Mouse (Mus musculus) hindbrain, embryonic 16.5 days (tissue): Measurements from ENCODE around the gene 6030458C11Rik. TPM values are rescaled to one million over a fixed set of nuclear protein-coding genes. Genes with fewer than 3 reads are reported as not detected.

Experiments
- ATAC-seq: fragments of 200-750 bp; cut with Nextera tagmentation; 2 replicates; pipeline ENCODE4 v1.8.0; 2017; ENCODE audit warnings: moderate TSS enrichment, moderate library complexity
- H3K27ac ChIP-seq: fragments of 300-500 bp; sonication (generic); 2 replicates; pipeline ENCODE4 v1.5.1; 2014; ENCODE audit warnings: low read depth, mild to moderate bottlenecking, control low read depth, low read length, moderate library complexity
- H3K27me3 ChIP-seq: fragments of 300-500 bp; sonication (generic); replicated peaks from 2 replicates; pipeline ENCODE4 v1.6.1; 2014; ENCODE audit warnings: low read length; ENCODE audit not compliant: control insufficient read depth, insufficient read depth
- H3K36me3 ChIP-seq: fragments of 300-500 bp; sonication (generic); 2 replicates; pipeline ENCODE4 v1.6.1; 2014; ENCODE audit warnings: mild to moderate bottlenecking, low read length, moderate library complexity, mixed read lengths; ENCODE audit not compliant: control insufficient read depth, insufficient read depth
- H3K4me1 ChIP-seq: fragments of 300-500 bp; sonication (generic); 2 replicates; pipeline ENCODE4 v1.6.1; 2014; ENCODE audit warnings: low read depth, low read length; ENCODE audit not compliant: control insufficient read depth, insufficient read depth
- H3K4me2 ChIP-seq: fragments of 300-500 bp; sonication (generic); 2 replicates; pipeline ENCODE4 v1.6.1; 2014; ENCODE audit warnings: mild to moderate bottlenecking, low read length, control low read depth, moderate library complexity
- H3K4me3 ChIP-seq: fragments of 300-500 bp; sonication (generic); 2 replicates; pipeline ENCODE4 v1.5.1; 2014; ENCODE audit warnings: mild to moderate bottlenecking, low read length, control low read depth, moderate library complexity
- H3K9ac ChIP-seq: fragments of 300-500 bp; sonication (generic); 2 replicates; pipeline ENCODE4 v1.6.1; 2014; ENCODE audit warnings: low read depth, mild to moderate bottlenecking, control low read depth, low read length, moderate library complexity
- H3K9me3 ChIP-seq: fragments of 300-500 bp; sonication (generic); 2 replicates; pipeline ENCODE4 v1.6.1; 2014; ENCODE audit warnings: mild to moderate bottlenecking, low read length, moderate library complexity; ENCODE audit not compliant: control insufficient read depth
- WGBS: fragments of 180-500 bp; shearing (Covaris S2); extraction: QIAGEN DNeasy Blood & Tissue Kit; methylation state at CpG from one replicate; pipeline ENCODE4 v1.1.7; 2014; 5-methylcytosine and 5-hydroxymethylcytosine counted together
- polyA plus RNA-seq: library from polyadenylated mRNA; unstranded; fragments of >200 nt; fragmentation: Nextera tagmentation; extraction: Ambion mirVana; gene quantifications from 2 replicates; pipeline ENCODE4 v1.2.1, GENCODE M21; 2015

The 6030458C11Rik gene
- polyA plus RNA-seq, 1 experiment from 2014 or later, result 28.8 TPM

DNA sequence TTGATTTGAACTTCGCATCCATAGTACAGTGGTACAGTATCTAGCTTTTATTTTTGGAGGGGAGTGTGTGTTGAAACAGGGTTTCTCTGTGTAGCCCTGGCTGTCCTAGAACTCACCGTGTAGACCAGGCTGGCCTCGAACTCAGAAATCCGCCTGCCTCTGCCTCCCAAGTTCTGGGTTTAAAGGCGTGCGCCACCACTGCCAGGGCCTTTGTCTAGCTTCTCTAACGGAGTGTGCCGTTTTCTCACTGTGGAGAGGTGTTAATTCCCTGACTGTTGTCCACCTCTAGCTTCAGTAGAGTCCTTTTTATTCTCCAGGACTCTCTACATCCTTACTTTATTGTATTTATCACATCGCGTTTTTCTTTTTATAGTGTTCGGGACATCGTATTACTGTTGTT, 959 bp upstream of the 6030458C11Rik start:
- WGBS, result 56% methylated on average over 12 of the region's 12 CpGs

DNA sequence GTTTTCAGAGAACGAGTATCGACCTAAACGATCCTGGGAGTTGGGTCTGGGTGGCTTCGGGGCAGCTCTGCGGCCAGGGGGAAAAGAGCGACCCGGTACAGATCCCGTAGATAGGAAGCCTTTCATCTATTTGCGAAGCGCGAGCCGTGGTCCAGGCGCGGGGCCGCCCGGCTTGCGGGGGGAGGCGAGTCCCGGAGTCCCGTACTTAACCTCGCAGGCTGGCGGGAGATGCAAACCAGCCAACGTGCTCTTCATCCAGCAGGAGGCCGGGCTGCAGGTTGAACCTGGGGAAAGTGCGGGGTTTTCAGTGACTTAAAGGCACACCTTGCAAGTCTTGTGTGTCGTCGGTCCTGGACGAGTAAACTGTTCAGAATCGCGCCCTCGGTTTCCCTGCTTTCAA, 516 bp upstream of the 6030458C11Rik start:
- Histone ChIP-seq H3K9ac (peak overlapping the region; percentile 92), H3K27me3 (no peaks in the 10 kb centered on the region), H3K4me1 (peaks cover 18% of the 10 kb centered on the region), H3K36me3 (peaks cover 20% of the 10 kb centered on the region), H3K4me2 (peak overlapping the region; percentile 77), H3K9me3 (no peaks in the 10 kb centered on the region), H3K4me3 (peak overlapping the region; percentile 98), H3K27ac (peak overlapping the region; percentile 80)
- WGBS, result under 1% methylated on average over 31 of the region's 31 CpGs
- no peak; the same call in 1 of the 2 replicates for ATAC-seq

More for the DNA sequence above, 959 bp upstream of the 6030458C11Rik start:
- H3K9me3 ChIP-seq, result no peaks in the 10 kb centered on the region
- peak overlapping the region; percentile 77 for H3K4me2 ChIP-seq
- no peak overlapping the region for H3K27ac ChIP-seq
- H3K36me3 ChIP-seq, result peaks cover 20% of the 10 kb centered on the region
- peaks cover 18% of the 10 kb centered on the region for H3K4me1 ChIP-seq
- no peak for ATAC-seq
- H3K27me3 ChIP-seq, result no peaks in the 10 kb centered on the region
- peak overlapping the region; percentile 92 for H3K9ac ChIP-seq
- H3K4me3 ChIP-seq, result peak overlapping the region; percentile 98

- no peaks in the 10 kb centered on the region for H3K27me3 ChIP-seq
- H3K9ac ChIP-seq, result peak overlapping the region; percentile 95
- H3K4me2 ChIP-seq, result peak overlapping the region; percentile 72
- H3K4me3 ChIP-seq, result peak overlapping the region; percentile 98
- peaks cover 15% of the 10 kb centered on the region for H3K36me3 ChIP-seq
- H3K27ac ChIP-seq, result no peak overlapping the region
- 89% methylated on average over 2 of the region's 2 CpGs for WGBS
- no peak for ATAC-seq
- H3K9me3 ChIP-seq, result no peaks in the 10 kb centered on the region
- H3K4me1 ChIP-seq, result peaks cover 18% of the 10 kb centered on the region
Observed at GRCm38 (mm10) chr15:12823455-12824119, 862 bp downstream of the 6030458C11Rik start.

DNA sequence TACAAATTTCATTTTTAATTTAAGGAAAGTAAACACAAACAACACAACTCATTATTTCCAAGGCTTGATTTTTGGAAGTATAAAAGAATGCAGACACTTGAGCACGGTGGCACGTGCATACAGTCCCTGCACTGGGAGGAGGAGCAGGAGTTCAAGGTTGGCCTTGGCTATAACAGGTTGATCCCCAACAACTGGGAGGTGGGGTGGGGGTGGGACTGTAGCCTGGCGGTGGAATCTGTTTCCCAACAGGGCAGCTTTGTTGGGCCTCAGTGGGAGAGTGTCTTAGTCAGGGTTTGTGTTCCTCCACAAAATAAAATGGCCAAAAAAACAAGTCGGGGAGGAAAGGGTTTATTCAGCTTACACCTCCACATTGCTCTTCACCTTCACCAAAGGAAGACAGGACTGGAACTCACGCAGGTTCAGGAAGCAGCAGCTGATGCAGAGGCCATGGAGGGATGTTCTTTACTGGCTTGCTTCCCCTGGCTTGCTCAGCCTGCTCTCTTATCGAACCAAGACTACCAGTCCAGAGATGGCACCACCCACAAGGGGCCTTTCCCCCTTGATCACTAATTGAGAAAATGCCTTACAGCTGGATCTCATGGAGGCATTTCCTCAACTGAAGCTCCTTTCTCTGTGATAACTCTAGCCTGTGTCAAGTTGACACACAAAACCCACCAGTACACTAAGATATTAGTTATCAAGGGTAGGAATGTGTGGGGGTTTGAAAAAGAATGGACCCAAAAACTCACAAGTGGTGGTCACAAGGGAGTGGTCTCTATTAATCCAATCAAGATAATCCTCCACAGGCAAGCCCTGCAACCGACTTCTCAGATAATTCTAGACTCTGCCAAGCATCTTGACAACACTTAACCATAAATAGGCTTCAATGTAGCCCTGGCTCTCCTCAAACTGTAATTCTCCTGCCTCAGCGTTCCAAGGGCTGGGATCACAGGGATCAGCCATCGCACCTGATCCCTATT, 1.7 kb downstream of the 6030458C11Rik start:
- no peak overlapping the region for H3K4me2 ChIP-seq
- no peak overlapping the region for H3K4me3 ChIP-seq
- H3K36me3 ChIP-seq, result peaks cover 21% of the 10 kb centered on the region
- H3K27me3 ChIP-seq, result no peaks in the 10 kb centered on the region
- H3K9ac ChIP-seq, result no peak overlapping the region
- peaks cover 18% of the 10 kb centered on the region for H3K4me1 ChIP-seq
- H3K9me3 ChIP-seq, result no peaks in the 10 kb centered on the region
- no peak overlapping the region for H3K27ac ChIP-seq
- WGBS, result 80% methylated on average over 9 of the region's 9 CpGs
- ATAC-seq, result no peak

DNA sequence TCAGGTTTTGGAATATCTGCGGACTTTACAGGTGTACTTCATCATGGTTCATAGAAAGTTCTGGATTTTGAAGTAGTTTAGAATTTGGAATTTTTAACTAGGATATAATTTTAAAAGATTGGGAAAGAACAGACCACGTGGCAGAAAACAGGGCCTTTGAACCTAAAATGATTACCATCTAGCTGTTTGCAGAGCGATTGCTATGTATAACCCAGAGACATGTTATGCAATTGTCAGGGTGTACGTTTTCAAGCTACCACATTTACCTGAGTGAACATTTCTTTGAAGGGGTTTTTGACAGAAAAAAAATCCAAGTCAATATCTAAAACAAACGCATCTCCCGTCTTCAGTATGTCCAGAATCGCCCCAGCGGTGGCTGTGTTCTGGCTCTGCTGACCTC, 6.9 kb downstream of the 6030458C11Rik start:
- H3K4me1 ChIP-seq, result no peaks in the 10 kb centered on the region
- no peak for ATAC-seq
- H3K9ac ChIP-seq, result no peak overlapping the region
- no peaks in the 10 kb centered on the region for H3K9me3 ChIP-seq
- WGBS, result 98% methylated on average over 8 of the region's 8 CpGs
- H3K27ac ChIP-seq, result no peak overlapping the region
- H3K4me3 ChIP-seq, result no peak overlapping the region
- H3K4me2 ChIP-seq, result no peak overlapping the region
- H3K27me3 ChIP-seq, result no peaks in the 10 kb centered on the region
- H3K36me3 ChIP-seq, result peaks cover 49% of the 10 kb centered on the region

DNA sequence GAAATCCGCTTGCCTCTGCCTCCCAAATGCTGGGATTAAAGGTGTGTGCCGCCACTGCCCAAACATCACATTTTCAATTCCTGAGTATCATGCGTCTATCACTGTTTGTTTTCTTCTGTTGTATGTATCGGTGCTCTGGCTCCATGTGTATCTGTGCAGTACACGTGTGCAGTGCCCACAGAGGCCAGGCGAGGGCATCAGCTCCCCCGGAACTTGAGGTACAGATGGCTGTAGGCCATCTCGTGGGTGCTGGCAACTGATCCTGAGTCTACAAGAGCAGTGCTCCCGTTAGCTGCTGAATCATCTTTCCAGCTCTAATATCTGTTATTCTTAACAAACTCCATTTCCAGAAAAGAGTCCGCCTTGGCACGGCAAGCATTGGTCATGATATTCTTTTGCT, 11.8 kb downstream of the 6030458C11Rik start:
- H3K27me3 ChIP-seq, result no peaks in the 10 kb centered on the region
- no peaks in the 10 kb centered on the region for H3K9me3 ChIP-seq
- no peaks in the 10 kb centered on the region for H3K4me1 ChIP-seq
- H3K36me3 ChIP-seq, result peaks cover 55% of the 10 kb centered on the region
- no peak overlapping the region for H3K9ac ChIP-seq
- WGBS, result 98% methylated on average over 11 of the region's 11 CpGs
- ATAC-seq, result no peak
- no peak overlapping the region for H3K27ac ChIP-seq
- H3K4me2 ChIP-seq, result no peak overlapping the region
- no peak overlapping the region for H3K4me3 ChIP-seq

DNA sequence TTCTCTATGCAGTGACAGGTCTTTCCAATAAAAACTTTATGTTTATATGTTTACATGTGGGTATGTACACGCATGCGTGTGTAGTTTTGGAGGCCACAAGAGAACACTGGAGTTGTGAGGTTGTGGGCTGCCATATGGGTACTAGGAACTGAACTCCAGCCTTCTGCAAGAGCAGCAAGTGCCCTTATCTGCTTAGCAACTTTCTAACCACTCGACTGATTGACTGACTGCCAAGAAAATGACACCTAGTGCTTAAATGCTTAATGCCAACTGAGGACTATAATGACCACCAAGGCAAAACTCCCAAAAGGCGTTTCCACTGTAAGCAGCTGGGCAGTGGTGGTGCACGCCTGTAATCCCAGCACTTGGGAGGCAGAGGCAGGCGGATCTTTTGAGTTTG, 15.1 kb downstream of the 6030458C11Rik start:
- peaks cover 41% of the 10 kb centered on the region for H3K36me3 ChIP-seq
- no peak overlapping the region for H3K9ac ChIP-seq
- no peaks in the 10 kb centered on the region for H3K9me3 ChIP-seq
- no peak overlapping the region for H3K4me2 ChIP-seq
- ATAC-seq, result no peak
- WGBS, result 91% methylated on average over 6 of the region's 6 CpGs
- no peaks in the 10 kb centered on the region for H3K27me3 ChIP-seq
- no peaks in the 10 kb centered on the region for H3K4me1 ChIP-seq
- no peak overlapping the region for H3K27ac ChIP-seq
- H3K4me3 ChIP-seq, result no peak overlapping the region

GRCm38 (mm10) chr15:12807088-12807487, 17.4 kb downstream of the 6030458C11Rik start:
- no peak for ATAC-seq
- WGBS, result 97% methylated on average over 10 of the region's 10 CpGs
- H3K4me2 ChIP-seq, result no peak overlapping the region
- no peak overlapping the region for H3K4me3 ChIP-seq
- H3K9me3 ChIP-seq, result no peaks in the 10 kb centered on the region
- no peaks in the 10 kb centered on the region for H3K27me3 ChIP-seq
- H3K27ac ChIP-seq, result no peak overlapping the region
- H3K4me1 ChIP-seq, result no peaks in the 10 kb centered on the region
- H3K36me3 ChIP-seq, result peaks cover 32% of the 10 kb centered on the region
- H3K9ac ChIP-seq, result no peak overlapping the region

GRCm38 (mm10) chr15:12805071-12805470, 19.4 kb downstream of the 6030458C11Rik start:
- peaks cover 21% of the 10 kb centered on the region for H3K36me3 ChIP-seq
- H3K27me3 ChIP-seq, result no peaks in the 10 kb centered on the region
- H3K4me1 ChIP-seq, result no peaks in the 10 kb centered on the region
- H3K4me2 ChIP-seq, result no peak overlapping the region
- H3K27ac ChIP-seq, result no peak overlapping the region
- no peaks in the 10 kb centered on the region for H3K9me3 ChIP-seq
- no peak overlapping the region for H3K9ac ChIP-seq
- WGBS, result 84% methylated on average over 4 of the region's 4 CpGs
- no peak for ATAC-seq
- no peak overlapping the region for H3K4me3 ChIP-seq
